Mouse (Mus musculus): Measurements from ENCODE around the gene Zfhx3. TPM values are rescaled to one million over a fixed set of nuclear protein-coding genes. Genes with fewer than 3 reads are reported as not detected.

Gene Zfhx3
- polyA plus RNA-seq, 2 experiments: 14.4 to 26.1 TPM

GRCm38 (mm10) chr8:107974451-107974850 lies 32.0 kb downstream of the Zfhx3 start:
- TF ChIP-seq POLR2A (IDR thresholded peaks at IDR 0.05; ENCODE audit: borderline replicate concordance, extremely low read depth, insufficient read depth, insufficient read length): no peak

GRCm38 (mm10) chr8:107978247-107978646 lies 35.8 kb downstream of the Zfhx3 start:
- DNase-seq (ENCODE audit: low spot score) (no peak), ATAC-seq (ENCODE audit: low FRiP score, low read depth) (no peak)
- 57% methylated on average over 1 of the region's 1 CpGs for WGBS
- peaks cover 8% of the 10 kb centered on the region for H3K4me1 ChIP-seq (ENCODE audit: control insufficient read depth, insufficient read depth, low read length)
- no peak overlapping the region for H3K4me3 ChIP-seq (replicated peaks; ENCODE audit: low read length)
- no peak overlapping the region for H3K9ac ChIP-seq (ENCODE audit: low read depth, low read length, severe bottlenecking)
- no peak overlapping the region for H3K4me2 ChIP-seq (replicated peaks; ENCODE audit: low read depth, low read length, severe bottlenecking)
- H3K36me3 ChIP-seq (ENCODE audit: control insufficient read depth, insufficient read depth, low read length): no peaks in the 10 kb centered on the region
- no peaks in the 10 kb centered on the region for H3K27me3 ChIP-seq (ENCODE audit: control insufficient read depth, insufficient read depth, low read length)
- no peak overlapping the region for H3K27ac ChIP-seq (replicated peaks; ENCODE audit: low read depth, low read length)
- TF ChIP-seq POLR2A (IDR thresholded peaks at IDR 0.05; ENCODE audit: borderline replicate concordance, extremely low read depth, insufficient read depth, insufficient read length): no peak
- H3K9me3 ChIP-seq (ENCODE audit: control insufficient read depth, low read length): no peaks in the 10 kb centered on the region

More at GRCm38 (mm10) chr8:107974451-107974850, 32.0 kb downstream of the Zfhx3 start:
- Histone ChIP-seq H3K36me3 (ENCODE audit: control insufficient read depth, insufficient read depth, low read length) (no peaks in the 10 kb centered on the region), H3K27me3 (ENCODE audit: control insufficient read depth, insufficient read depth, low read length) (no peaks in the 10 kb centered on the region), H3K4me1 (ENCODE audit: control insufficient read depth, insufficient read depth, low read length) (peaks cover 8% of the 10 kb centered on the region), H3K27ac (replicated peaks; ENCODE audit: low read depth, low read length) (no peak overlapping the region), H3K9ac (ENCODE audit: low read depth, low read length, severe bottlenecking) (0 out of 2 replicates have a peak overlapping the region, but pooled peaks have one; percentile 21), H3K4me2 (replicated peaks; ENCODE audit: low read depth, low read length, severe bottlenecking) (no peak overlapping the region), H3K9me3 (ENCODE audit: control insufficient read depth, low read length) (no peaks in the 10 kb centered on the region), H3K4me3 (replicated peaks; ENCODE audit: low read length) (no peak overlapping the region)
- ATAC-seq (ENCODE audit: low FRiP score, low read depth) (peak; percentile 47; the same call in 1 of the 2 replicates), DNase-seq (ENCODE audit: low spot score) (peak; percentile 59)
- 20% methylated on average over 13 of the region's 13 CpGs for WGBS

DNA sequence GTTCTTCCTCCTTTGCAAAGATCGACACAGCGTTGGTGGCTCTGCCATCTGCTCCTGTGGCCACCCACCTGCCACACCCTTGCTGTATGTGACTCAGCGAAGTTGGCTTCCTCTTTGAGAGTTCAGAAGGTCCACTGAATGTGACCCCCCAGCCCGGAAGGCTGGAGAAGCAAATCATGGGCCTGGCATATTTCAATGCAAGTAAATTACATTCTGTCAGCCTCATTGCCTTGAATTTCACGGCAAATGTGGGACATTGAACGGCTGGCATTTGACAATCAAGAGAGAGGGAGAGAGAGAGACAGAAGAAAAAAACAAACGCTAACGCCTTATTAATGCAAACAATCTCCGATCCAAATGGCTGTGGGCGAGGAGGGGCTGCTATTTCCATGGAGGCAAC lies 38.2 kb downstream of the Zfhx3 start:
- H3K4me3 ChIP-seq (replicated peaks; ENCODE audit: low read length): no peak overlapping the region
- H3K27me3 ChIP-seq (ENCODE audit: control insufficient read depth, insufficient read depth, low read length): no peaks in the 10 kb centered on the region
- no peak overlapping the region for H3K9ac ChIP-seq (ENCODE audit: low read depth, low read length, severe bottlenecking)
- no peaks in the 10 kb centered on the region for H3K36me3 ChIP-seq (ENCODE audit: control insufficient read depth, insufficient read depth, low read length)
- no peaks in the 10 kb centered on the region for H3K9me3 ChIP-seq (ENCODE audit: control insufficient read depth, low read length)
- 57% methylated on average over 10 of the region's 10 CpGs for WGBS
- TF ChIP-seq POLR2A (IDR thresholded peaks at IDR 0.05; ENCODE audit: borderline replicate concordance, extremely low read depth, insufficient read depth, insufficient read length): no peak
- H3K4me1 ChIP-seq (ENCODE audit: control insufficient read depth, insufficient read depth, low read length): peaks cover 2% of the 10 kb centered on the region
- no peak overlapping the region for H3K4me2 ChIP-seq (replicated peaks; ENCODE audit: low read depth, low read length, severe bottlenecking)
- no peak for DNase-seq (ENCODE audit: low spot score)
- ATAC-seq (ENCODE audit: low FRiP score, low read depth): no peak
- no peak overlapping the region for H3K27ac ChIP-seq (replicated peaks; ENCODE audit: low read depth, low read length)

- Histone ChIP-seq H3K9me3 (ENCODE audit: control insufficient read depth, low read length) (no peaks in the 10 kb centered on the region), H3K4me3 (replicated peaks; ENCODE audit: low read length) (no peak overlapping the region), H3K4me2 (replicated peaks; ENCODE audit: low read depth, low read length, severe bottlenecking) (no peak overlapping the region), H3K36me3 (ENCODE audit: control insufficient read depth, insufficient read depth, low read length) (no peaks in the 10 kb centered on the region), H3K4me1 (ENCODE audit: control insufficient read depth, insufficient read depth, low read length) (no peaks in the 10 kb centered on the region), H3K27ac (replicated peaks; ENCODE audit: low read depth, low read length) (no peak overlapping the region), H3K9ac (ENCODE audit: low read depth, low read length, severe bottlenecking) (no peak overlapping the region), H3K27me3 (ENCODE audit: control insufficient read depth, insufficient read depth, low read length) (no peaks in the 10 kb centered on the region)
- DNase-seq (ENCODE audit: low spot score) (no peak), ATAC-seq (ENCODE audit: low FRiP score, low read depth) (no peak)
- no peak for TF ChIP-seq POLR2A (IDR thresholded peaks at IDR 0.05; ENCODE audit: borderline replicate concordance, extremely low read depth, insufficient read depth, insufficient read length)
- 38% methylated on average over 15 of the region's 15 CpGs for WGBS
These were observed 44.2 kb downstream of the Zfhx3 start for GRCm38 (mm10) chr8:107986629-107987028.

- Histone ChIP-seq H3K27ac (replicated peaks; ENCODE audit: low read depth, low read length) (no peak overlapping the region), H3K4me2 (replicated peaks; ENCODE audit: low read depth, low read length, severe bottlenecking) (no peak overlapping the region), H3K36me3 (ENCODE audit: control insufficient read depth, insufficient read depth, low read length) (no peaks in the 10 kb centered on the region), H3K9ac (ENCODE audit: low read depth, low read length, severe bottlenecking) (no peak overlapping the region), H3K4me1 (ENCODE audit: control insufficient read depth, insufficient read depth, low read length) (no peaks in the 10 kb centered on the region), H3K27me3 (ENCODE audit: control insufficient read depth, insufficient read depth, low read length) (no peaks in the 10 kb centered on the region), H3K4me3 (replicated peaks; ENCODE audit: low read length) (no peak overlapping the region), H3K9me3 (ENCODE audit: control insufficient read depth, low read length) (no peaks in the 10 kb centered on the region)
- no peak for DNase-seq (ENCODE audit: low spot score)
- no peak for ATAC-seq (ENCODE audit: low FRiP score, low read depth)
- no peak for TF ChIP-seq POLR2A (IDR thresholded peaks at IDR 0.05; ENCODE audit: borderline replicate concordance, extremely low read depth, insufficient read depth, insufficient read length)
- WGBS: 97% methylated on average over 10 of the region's 10 CpGs
These were observed 56.4 kb downstream of the Zfhx3 start for GRCm38 (mm10) chr8:107998874-107999273.

GRCm38 (mm10) chr8:108011516-108011915 lies 69.1 kb downstream of the Zfhx3 start:
- no peak for DNase-seq (ENCODE audit: low spot score)
- no peak overlapping the region for H3K4me2 ChIP-seq (replicated peaks; ENCODE audit: low read depth, low read length, severe bottlenecking)
- no peak overlapping the region for H3K27ac ChIP-seq (replicated peaks; ENCODE audit: low read depth, low read length)
- no peak overlapping the region for H3K4me3 ChIP-seq (replicated peaks; ENCODE audit: low read length)
- 29% methylated on average over 11 of the region's 11 CpGs for WGBS
- no peaks in the 10 kb centered on the region for H3K27me3 ChIP-seq (ENCODE audit: control insufficient read depth, insufficient read depth, low read length)
- ATAC-seq (ENCODE audit: low FRiP score, low read depth): no peak
- TF ChIP-seq POLR2A (IDR thresholded peaks at IDR 0.05; ENCODE audit: borderline replicate concordance, extremely low read depth, insufficient read depth, insufficient read length): no peak
- H3K36me3 ChIP-seq (ENCODE audit: control insufficient read depth, insufficient read depth, low read length): no peaks in the 10 kb centered on the region
- no peak overlapping the region for H3K9ac ChIP-seq (ENCODE audit: low read depth, low read length, severe bottlenecking)
- H3K9me3 ChIP-seq (ENCODE audit: control insufficient read depth, low read length): no peaks in the 10 kb centered on the region
- peaks cover 16% of the 10 kb centered on the region for H3K4me1 ChIP-seq (ENCODE audit: control insufficient read depth, insufficient read depth, low read length)
